8 mouse cellular contexts compared by ENCODE assay signal in genomic region chr9:56041372-56042180, GRCm38 (mm10). TPM values are rescaled to one million over a fixed set of nuclear protein-coding genes. Genes with fewer than 3 reads are reported as not detected.
DNase-seq lines count a peak whose midpoint lies in the region; ATAC-seq and TF ChIP-seq lines count a peak whose summit lies in the region.

TSS of gene Rcn2 (plus strand) at chr9:56041845.

- H3K4me1 ChIP-seq in embryonic facial prominence, embryonic 13.5 days = peaks cover 15% of the 10 kb centered on the region
- peaks cover 3% of the 10 kb centered on the region; the same call in 1 of the 2 replicates for H3K4me1 ChIP-seq in kidney, adult 2 months (ENCODE audit: control insufficient read depth, insufficient read depth, low read length)
- peaks cover 14% of the 10 kb centered on the region for H3K4me1 ChIP-seq in limb, embryonic 12.5 days (replicated peaks)
- H3K4me1 ChIP-seq in midbrain, embryonic 15.5 days = peaks cover 18% of the 10 kb centered on the region
- H3K4me1 ChIP-seq in spleen, adult 2 months (ENCODE audit: control insufficient read depth, insufficient read depth, insufficient read length) = peaks cover 2% of the 10 kb centered on the region

- no peaks in the 10 kb centered on the region for H3K9me3 ChIP-seq in embryonic facial prominence, embryonic 13.5 days
- H3K9me3 ChIP-seq in limb, embryonic 12.5 days = no peaks in the 10 kb centered on the region
- H3K9me3 ChIP-seq in midbrain, embryonic 15.5 days = no peaks in the 10 kb centered on the region

- TF ChIP-seq POLR2A in kidney, adult 2 months (IDR thresholded peaks at IDR 0.05; ENCODE audit: low read depth, low read length) = peak; percentile 81
- TF ChIP-seq POLR2A in spleen, adult 2 months (IDR thresholded peaks at IDR 0.05; ENCODE audit: low read depth, low read length) = peak; percentile 84

- peak within 1 kb of the TSS; percentile 69 for H3K4me2 ChIP-seq in embryonic facial prominence, embryonic 13.5 days
- peak within 1 kb of the TSS; percentile 62 for H3K4me2 ChIP-seq in limb, embryonic 12.5 days
- H3K4me2 ChIP-seq in midbrain, embryonic 15.5 days = peak within 1 kb of the TSS; percentile 64

- peaks cover 27% of the 10 kb centered on the region for H3K36me3 ChIP-seq in embryonic facial prominence, embryonic 13.5 days
- no peaks in the 10 kb centered on the region for H3K36me3 ChIP-seq in kidney, adult 2 months (ENCODE audit: control insufficient read depth, insufficient read depth, low read length)
- peaks cover 28% of the 10 kb centered on the region for H3K36me3 ChIP-seq in limb, embryonic 12.5 days
- peaks cover 7% of the 10 kb centered on the region; the same call in 1 of the 2 replicates for H3K36me3 ChIP-seq in midbrain, embryonic 15.5 days (replicated peaks)
- H3K36me3 ChIP-seq in spleen, adult 2 months (ENCODE audit: control insufficient read depth, insufficient read depth, low read length) = peaks cover 1% of the 10 kb centered on the region

- H3K27ac ChIP-seq in embryonic facial prominence, embryonic 13.5 days = peak within 1 kb of the TSS; percentile 99
- peak within 1 kb of the TSS; percentile 71 for H3K27ac ChIP-seq in kidney, adult 2 months (ENCODE audit: insufficient read depth, low read depth, low read length)
- peak within 1 kb of the TSS; percentile 97 for H3K27ac ChIP-seq in limb, embryonic 12.5 days
- H3K27ac ChIP-seq in midbrain, embryonic 15.5 days = peak within 1 kb of the TSS; percentile 97
- H3K27ac ChIP-seq in spleen, adult 2 months (ENCODE audit: insufficient read depth, low read length) = peak within 1 kb of the TSS; percentile 68

- under 1% methylated on average over 49 of the region's 49 CpGs for WGBS in embryonic facial prominence, embryonic 13.5 days
- WGBS in kidney, adult 2 months = under 1% methylated on average over 49 of the region's 49 CpGs
- WGBS in limb, embryonic 12.5 days = under 1% methylated on average over 44 of the region's 49 CpGs
- WGBS in midbrain, embryonic 15.5 days = under 1% methylated on average over 48 of the region's 49 CpGs
- WGBS in spleen, adult 2 months = under 1% methylated on average over 49 of the region's 49 CpGs

- H3K4me3 ChIP-seq in embryonic facial prominence, embryonic 13.5 days = peak within 1 kb of the TSS; percentile 81
- H3K4me3 ChIP-seq in kidney, adult 2 months (ENCODE audit: insufficient read depth, low read depth, low read length) = peak within 1 kb of the TSS; percentile 98
- peak within 1 kb of the TSS; percentile 71 for H3K4me3 ChIP-seq in limb, embryonic 12.5 days (replicated peaks)
- H3K4me3 ChIP-seq in midbrain, embryonic 15.5 days = peak within 1 kb of the TSS; percentile 74
- peak within 1 kb of the TSS; percentile 85 for H3K4me3 ChIP-seq in spleen, adult 2 months (ENCODE audit: extremely low read depth, insufficient read depth, insufficient read length)

- H3K9ac ChIP-seq in embryonic facial prominence, embryonic 13.5 days = peak within 1 kb of the TSS; percentile 97
- H3K9ac ChIP-seq in limb, embryonic 12.5 days (replicated peaks) = peak within 1 kb of the TSS; percentile 90
- H3K9ac ChIP-seq in midbrain, embryonic 15.5 days = peak within 1 kb of the TSS; percentile 97

- H3K27me3 ChIP-seq in embryonic facial prominence, embryonic 13.5 days = no peaks in the 10 kb centered on the region
- no peaks in the 10 kb centered on the region for H3K27me3 ChIP-seq in kidney, adult 2 months (replicated peaks; ENCODE audit: control insufficient read depth, insufficient read depth, low read length)
- no peaks in the 10 kb centered on the region for H3K27me3 ChIP-seq in limb, embryonic 12.5 days
- no peaks in the 10 kb centered on the region for H3K27me3 ChIP-seq in midbrain, embryonic 15.5 days (replicated peaks)
- no peaks in the 10 kb centered on the region for H3K27me3 ChIP-seq in spleen, adult 2 months (ENCODE audit: control insufficient read depth, insufficient read depth, low read length)

- ATAC-seq in embryonic facial prominence, embryonic 13.5 days (ENCODE audit: insufficient number of reproducible peaks, insufficient read depth, low FRiP score, low TSS enrichment, low read depth) = peak; percentile 100
- peak; percentile 100 for ATAC-seq in limb, embryonic 12.5 days (ENCODE audit: insufficient number of reproducible peaks, insufficient read depth, low FRiP score, low TSS enrichment, low read depth)
- ATAC-seq in midbrain, embryonic 15.5 days (replicated peaks) = peak; percentile 100

- peak; percentile 97 for DNase-seq in 3134 (ENCODE audit: extremely low read depth, insufficient read length, low spot score)
- peak; percentile 96 to 97 for DNase-seq in adrenal gland, postnatal 36 days
- DNase-seq in heart, adult 18-20 months = peak; percentile 97
- DNase-seq in kidney, adult 2 months = peak; percentile 97
- peak; percentile 83 to 94 for DNase-seq in spleen, adult 2 months (ENCODE audit: low read depth in 1 of 2, low spot score in 2 of 2)

- no peak for TF ChIP-seq CTCF in kidney, adult 2 months (conservative IDR thresholded peaks at IDR 0.05; ENCODE audit: insufficient read depth, insufficient read length, low read depth, low read length)
- no peak for TF ChIP-seq CTCF in spleen, adult 2 months (IDR thresholded peaks at IDR 0.05; ENCODE audit: extremely low read depth, insufficient read depth, insufficient read length, insufficient replicate concordance)

RNA-seq across cellular contexts. Expression of gene Rcn2, which starts in this region (rescaled TPM):
- 10 to 100 TPM; 38.9 to 39.8 TPM for total RNA-seq in adrenal gland, postnatal 36 days (2021)
- 288 and 307 TPM in 2 replicates for polyA plus RNA-seq in embryonic facial prominence, embryonic 13.5 days (2015; fragmentation: Nextera tagmentation; extraction: Ambion mirVana)
- 10 to 100 TPM; 29.7 to 32.8 TPM for total RNA-seq in heart, adult 18-20 months (2021)
- 24.4 and 39.9 TPM in 2 replicates for polyA plus RNA-seq in kidney, adult 2 months (2012; rRNA removed)
- polyA plus RNA-seq in limb, embryonic 12.5 days (2016; fragmentation: Nextera tagmentation; extraction: Ambion mirVana) = 313 and 324 TPM in 2 replicates
- polyA plus RNA-seq in midbrain, embryonic 15.5 days (2015; fragmentation: Nextera tagmentation; extraction: Ambion mirVana) = 266 and 276 TPM in 2 replicates
- polyA plus RNA-seq in spleen, adult 2 months (2012; rRNA removed) = 27.6 and 41.9 TPM in 2 replicates

Comparison
In these comparisons a context has a peak if more than half of its experiments do, and no peak if none do; other contexts are left out.
1. Peak in every context shown above with its lines: DNase-seq, ATAC-seq, H3K4me3 ChIP-seq and H3K27ac ChIP-seq.